Mouse (Mus musculus) ES-Bruce4 (cell line): ENCODE results near the gene Rhbg. TPM values are rescaled to one million over a fixed set of nuclear protein-coding genes. Genes with fewer than 3 reads are reported as not detected.
"Not testable (repeated sequence)": the region's sequence is repeated elsewhere in the genome, so short reads cannot be mapped to it uniquely, and the experiment has no call there.

Source experiments
- H3K27ac ChIP-seq: 2 replicates; pipeline ENCODE4 v1.5.1; 2012; ENCODE audit warnings: low read length, inconsistent platforms; ENCODE audit not compliant: insufficient read depth
- H3K27me3 ChIP-seq: 2 replicates; pipeline ENCODE4 v1.6.1; 2012; ENCODE audit warnings: mild to moderate bottlenecking, low read length, inconsistent platforms; ENCODE audit not compliant: control insufficient read depth, poor library complexity, insufficient read depth, severe bottlenecking
- H3K36me3 ChIP-seq: 2 replicates; pipeline ENCODE4 v1.6.1; 2012; ENCODE audit warnings: inconsistent platforms, mild to moderate bottlenecking, low read length, moderate library complexity; ENCODE audit not compliant: control insufficient read depth, poor library complexity, insufficient read depth, severe bottlenecking
- H3K4me1 ChIP-seq: one replicate; pipeline ENCODE4 v1.8.1; 2011; ENCODE audit warnings: low read length; ENCODE audit not compliant: control insufficient read depth, insufficient read depth
- H3K4me3 ChIP-seq: 2 replicates; pipeline ENCODE4 v1.5.1; 2011; ENCODE audit warnings: low read depth, mild to moderate bottlenecking, low read length
- H3K9ac ChIP-seq: 2 replicates; pipeline ENCODE4 v1.6.1; 2012; ENCODE audit warnings: low read depth, mild to moderate bottlenecking, inconsistent platforms; ENCODE audit not compliant: poor library complexity, severe bottlenecking
- H3K9me3 ChIP-seq: replicated peaks from 2 replicates; pipeline ENCODE4 v1.6.1; 2012; ENCODE audit warnings: mild to moderate bottlenecking, low read length, inconsistent platforms; ENCODE audit not compliant: control insufficient read depth, poor library complexity, insufficient read depth, severe bottlenecking
- CTCF ChIP-seq: IDR thresholded peaks from one replicate; pipeline ENCODE4 v1.8.1; 2011; ENCODE audit warnings: low read depth, low read length
- EP300 ChIP-seq: IDR thresholded peaks from 2 replicates; pipeline ENCODE4 v1.6.1; 2011; ENCODE audit warnings: low read depth, low read length; ENCODE audit not compliant: insufficient read depth
- POLR2A ChIP-seq: IDR thresholded peaks from one replicate; pipeline ENCODE4 v1.8.1; 2011; ENCODE audit warnings: low read length; ENCODE audit not compliant: insufficient read depth
- polyA plus RNA-seq: library from polyadenylated mRNA; stranded (reverse); fragments of >200 nt; gene quantifications from 2 replicates; pipeline ENCODE4 v1.2.4, GENCODE M21; 2011; ENCODE audit warnings: low read depth; ENCODE audit not compliant: missing spikeins, insufficient read depth, insufficient read length

Gene Rhbg
- polyA plus RNA-seq, result 0.82 TPM in 1 of 2 replicates, not detected in the other

GRCm38 (mm10) chr3:88254268-88254926, at the start of gene Rhbg:
Rhbg (minus strand) TSS chr3:88254709.
- H3K9me3 ChIP-seq, result no peaks in the 10 kb centered on the region
- H3K36me3 ChIP-seq, result no peaks in the 10 kb centered on the region
- H3K27me3 ChIP-seq, result no peaks in the 10 kb centered on the region
- H3K27ac ChIP-seq, result no peak within 1 kb of the TSS
- TF ChIP-seq CTCF (no peak), EP300 (no peak), POLR2A (no peak)
- H3K4me1 ChIP-seq, result no peaks in the 10 kb centered on the region
- peak within 1 kb of the TSS; percentile 76 for H3K4me3 ChIP-seq
- peak within 1 kb of the TSS; percentile 27 for H3K9ac ChIP-seq

- Histone ChIP-seq H3K4me1 (no peaks in the 10 kb centered on the region), H3K27ac (no peak overlapping the region), H3K9me3 (no peaks in the 10 kb centered on the region), H3K27me3 (no peaks in the 10 kb centered on the region), H3K36me3 (peaks cover 57% of the 10 kb centered on the region), H3K4me3 (no peak overlapping the region), H3K9ac (no peak overlapping the region)
- no peak for TF ChIP-seq POLR2A
- no peak for TF ChIP-seq EP300
- TF ChIP-seq CTCF, result no peak
Measured at GRCm38 (mm10) chr3:88299172-88299571, 44.7 kb upstream of the Rhbg start.

GRCm38 (mm10) chr3:88297321-88297851, 42.9 kb upstream of the Rhbg start:
- Histone ChIP-seq H3K27me3 (no peaks in the 10 kb centered on the region), H3K27ac (peak overlapping the region; percentile 56), H3K36me3 (peaks cover 42% of the 10 kb centered on the region), H3K9me3 (no peaks in the 10 kb centered on the region), H3K4me1 (no peaks in the 10 kb centered on the region), H3K4me3 (peak overlapping the region; percentile 94), H3K9ac (peak overlapping the region; percentile 84)
- no peak for TF ChIP-seq POLR2A
- TF ChIP-seq CTCF, result no peak
- TF ChIP-seq EP300, result no peak

- H3K36me3 ChIP-seq, result peaks cover 35% of the 10 kb centered on the region
- H3K9ac ChIP-seq, result peak within 1 kb of the TSS; percentile 84
- H3K4me1 ChIP-seq, result no peaks in the 10 kb centered on the region
- H3K9me3 ChIP-seq, result no peaks in the 10 kb centered on the region
- peak within 1 kb of the TSS; percentile 70 for H3K27ac ChIP-seq
- H3K4me3 ChIP-seq, result peak within 1 kb of the TSS; percentile 94
- TF ChIP-seq EP300 (0 out of 2 replicates have a peak, but pooled peaks have one; percentile 29), POLR2A (peak; percentile 71), CTCF (no peak)
- no peaks in the 10 kb centered on the region for H3K27me3 ChIP-seq
Measured at GRCm38 (mm10) chr3:88296561-88297318, 42.2 kb upstream of the Rhbg start, which contains the start of the genes Tsacc and Cct3. Tsacc (minus strand) TSS chr3:88296999. Cct3 (plus strand) TSS chr3:88297116.

- no peaks in the 10 kb centered on the region for H3K9me3 ChIP-seq
- no peaks in the 10 kb centered on the region for H3K27me3 ChIP-seq
- H3K4me1 ChIP-seq, result no peaks in the 10 kb centered on the region
- TF ChIP-seq POLR2A (no peak), EP300 (no peak), CTCF (no peak)
- H3K4me3 ChIP-seq, result peak overlapping the region; percentile 93
- H3K36me3 ChIP-seq, result peaks cover 29% of the 10 kb centered on the region
- H3K27ac ChIP-seq, result peak overlapping the region; percentile 29
- peak overlapping the region; percentile 57 for H3K9ac ChIP-seq
Measured at GRCm38 (mm10) chr3:88296110-88296560, 41.6 kb upstream of the Rhbg start.

GRCm38 (mm10) chr3:88295272-88295671, 40.8 kb upstream of the Rhbg start:
- not testable (repeated sequence) for H3K4me1 ChIP-seq, H3K4me3 ChIP-seq, H3K9me3 ChIP-seq, H3K27me3 ChIP-seq
- H3K27ac ChIP-seq, result peak overlapping the region; percentile 88
- H3K36me3 ChIP-seq, result peaks cover 20% of the 10 kb centered on the region
- H3K9ac ChIP-seq, result peak overlapping the region; percentile 57
